Mouse (Mus musculus): ENCODE data around the gene Rpsa. TPM values are rescaled to one million over a fixed set of nuclear protein-coding genes. Genes with fewer than 3 reads are reported as not detected.
A peak's percentile ranks its signal among the peaks of the same experiment; 100 is the strongest.

Rpsa gene
- total RNA-seq, 2 experiments from 2014 or later, result 2,951 to 3,677 TPM

- no peak for ATAC-seq (replicated peaks; ENCODE audit: poor library complexity, severe bottlenecking)
These were observed 23.7 kb downstream of the Rpsa start for GRCm38 (mm10) chr9:120151152-120151551.

DNA sequence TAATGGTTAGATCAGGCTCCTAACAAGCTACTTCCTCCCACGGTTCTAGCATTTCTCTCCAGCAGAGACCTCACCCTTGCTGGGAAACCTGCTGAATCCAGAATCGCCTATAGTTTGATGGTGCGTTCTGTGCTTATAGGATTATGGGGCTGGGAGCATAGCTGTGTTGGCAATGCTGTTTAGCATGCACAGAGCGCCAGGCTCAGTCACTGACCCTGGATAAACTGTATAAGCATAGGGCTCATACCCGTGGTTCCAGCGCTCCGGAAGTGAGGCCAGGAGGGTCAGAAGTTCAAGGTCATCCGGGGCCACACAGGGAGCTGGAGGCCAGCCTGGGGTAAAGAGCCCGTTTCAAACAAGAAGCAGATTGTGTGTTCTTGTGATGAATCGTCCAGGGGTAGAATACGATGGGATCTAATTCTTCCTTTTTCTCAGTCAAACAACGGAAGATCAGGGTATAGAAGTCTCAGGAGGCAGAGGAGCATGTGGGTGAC is 24.5 kb downstream of the Rpsa start:
- ATAC-seq (replicated peaks; ENCODE audit: poor library complexity, severe bottlenecking), result no peak

DNA sequence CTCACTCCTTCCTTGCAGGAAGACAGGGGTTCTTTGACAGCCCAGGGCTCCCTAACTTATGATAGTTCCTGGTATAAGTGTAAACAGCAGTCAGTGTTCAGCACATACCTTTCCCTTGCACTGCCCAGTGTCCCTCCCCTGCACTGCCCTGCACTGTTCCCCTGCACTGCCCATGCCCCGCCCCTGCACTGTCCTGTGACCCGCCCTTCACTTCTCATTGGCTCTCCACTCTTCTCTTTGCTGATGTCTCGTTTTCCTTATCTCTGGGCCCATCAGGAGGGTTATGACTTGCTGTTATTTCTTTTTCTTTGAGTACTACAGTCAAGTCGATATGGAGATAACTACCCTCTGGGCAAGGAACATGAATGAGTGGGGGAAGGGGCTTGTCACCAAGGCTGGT is 30.6 kb downstream of the Rpsa start:
- ATAC-seq (replicated peaks; ENCODE audit: poor library complexity, severe bottlenecking), result peak; percentile 74

GRCm38 (mm10) chr9:120163862-120164261 is 36.4 kb downstream of the Rpsa start:
- no peak for ATAC-seq (replicated peaks; ENCODE audit: poor library complexity, severe bottlenecking)

GRCm38 (mm10) chr9:120167826-120168225 is 40.3 kb downstream of the Rpsa start:
- ATAC-seq (replicated peaks; ENCODE audit: poor library complexity, severe bottlenecking), result no peak

DNA sequence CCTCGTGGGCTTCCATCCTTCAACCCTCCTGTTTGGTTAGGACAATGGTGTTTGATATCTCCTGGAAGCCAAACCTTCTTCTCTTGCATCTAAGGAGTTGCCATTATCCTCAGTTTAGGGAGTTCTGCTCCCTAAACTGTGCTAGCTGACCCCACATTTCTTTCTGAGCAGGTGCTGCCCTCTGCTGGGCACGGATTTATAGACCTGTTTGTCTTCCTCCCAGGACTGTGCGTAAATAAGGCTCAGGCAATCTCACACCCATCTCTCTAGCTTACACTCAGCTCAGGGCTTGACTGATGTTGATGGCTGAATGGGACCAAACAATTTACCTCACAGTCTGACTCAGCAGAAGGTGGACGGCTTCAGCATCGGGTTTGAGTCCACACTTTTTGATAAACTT is 43.8 kb downstream of the Rpsa start:
- 0 out of 2 replicates have a peak, but pooled peaks have one; percentile 44 for ATAC-seq (replicated peaks; ENCODE audit: poor library complexity, severe bottlenecking)

GRCm38 (mm10) chr9:120174436-120175137 is 47.1 kb downstream of the Rpsa start:
- no peak for ATAC-seq (replicated peaks; ENCODE audit: poor library complexity, severe bottlenecking)

- ATAC-seq (replicated peaks; ENCODE audit: poor library complexity, severe bottlenecking), result no peak
These were observed 51.3 kb downstream of the Rpsa start for GRCm38 (mm10) chr9:120178813-120179212.

Other genes with a start within 250 kb of the Rpsa start
- 61.9 and 74.0 TPM in 2 replicates for gene Wdr48, start 232.8 kb upstream of the Rpsa start, total RNA-seq (2014; fragmentation: Nextera tagmentation)
- gene Wdr48, start 232.8 kb upstream of the Rpsa start, total RNA-seq (2017), result 60.7 and 73.0 TPM in 2 replicates
- 8.0 and 9.4 TPM in 2 replicates for gene Gorasp1, start 190.1 kb upstream of the Rpsa start, total RNA-seq (2014; fragmentation: Nextera tagmentation)
- gene Gorasp1, start 190.1 kb upstream of the Rpsa start, total RNA-seq (2017), result 4.8 and 9.5 TPM in 2 replicates
- 2.4 and 2.8 TPM in 2 replicates for gene Ttc21a, start 190.1 kb upstream of the Rpsa start, total RNA-seq (2014; fragmentation: Nextera tagmentation)
- 3.3 and 3.6 TPM in 2 replicates for gene Ttc21a, start 190.1 kb upstream of the Rpsa start, total RNA-seq (2017)
- gene Csrnp1, start 143.0 kb upstream of the Rpsa start, total RNA-seq (2014; fragmentation: Nextera tagmentation), result 1.3 and 8.5 TPM in 2 replicates
- gene Csrnp1, start 143.0 kb upstream of the Rpsa start, total RNA-seq (2017), result 8.8 and 16.9 TPM in 2 replicates
- gene Xirp1, start 104.1 kb upstream of the Rpsa start, total RNA-seq (2014; fragmentation: Nextera tagmentation), result not detected in 2 replicates
- gene Xirp1, start 104.1 kb upstream of the Rpsa start, total RNA-seq (2017), result not detected in 2 replicates
- gene Cx3cr1, start 57.8 kb upstream of the Rpsa start, total RNA-seq (2014; fragmentation: Nextera tagmentation), result 8.9 and 10.5 TPM in 2 replicates
- gene Cx3cr1, start 57.8 kb upstream of the Rpsa start, total RNA-seq (2017), result 10.5 and 11.3 TPM in 2 replicates
- not detected in 2 replicates for gene Ccr8, start 35.6 kb upstream of the Rpsa start, total RNA-seq (2014; fragmentation: Nextera tagmentation)
- not detected in 2 replicates for gene Ccr8, start 35.6 kb upstream of the Rpsa start, total RNA-seq (2017)
- gene Slc25a38, start 17.3 kb upstream of the Rpsa start, total RNA-seq (2014; fragmentation: Nextera tagmentation), result 10.7 and 14.5 TPM in 2 replicates
- gene Slc25a38, start 17.3 kb upstream of the Rpsa start, total RNA-seq (2017), result 11.5 and 15.1 TPM in 2 replicates
- gene Mobp, start 22.0 kb downstream of the Rpsa start, total RNA-seq (2014; fragmentation: Nextera tagmentation), result not detected in 2 replicates
- gene Mobp, start 22.0 kb downstream of the Rpsa start, total RNA-seq (2017), result not detected in 2 replicates
- not detected in 2 replicates for gene Myrip, start 173.8 kb downstream of the Rpsa start, total RNA-seq (2014; fragmentation: Nextera tagmentation)
- 0.46 TPM in 1 of 2 replicates, not detected in the other for gene Myrip, start 173.8 kb downstream of the Rpsa start, total RNA-seq (2017)

Measured in granulocyte monocyte progenitor cell, adult 5-6 weeks (primary cell).